Mouse (Mus musculus) ES-Bruce4 (cell line): ENCODE measurements around the gene Phf11c.

Experiments
- CTCF ChIP-seq: IDR thresholded peaks from one replicate; pipeline ENCODE4 v1.8.1; 2011; ENCODE audit warnings: low read depth, low read length
- EP300 ChIP-seq: IDR thresholded peaks from 2 replicates; pipeline ENCODE4 v1.6.1; 2011; ENCODE audit warnings: low read depth, low read length; ENCODE audit not compliant: insufficient read depth
- POLR2A ChIP-seq: IDR thresholded peaks from one replicate; pipeline ENCODE4 v1.8.1; 2011; ENCODE audit warnings: low read length; ENCODE audit not compliant: insufficient read depth

- TF ChIP-seq CTCF (no peak), POLR2A (no peak), EP300 (no peak)
Measured at GRCm38 (mm10) chr14:59339541-59339940, 55.6 kb downstream of the Phf11c start.
